Mouse (Mus musculus) hindbrain, embryonic 13.5 days (tissue): Measurements from ENCODE around the gene Sec14l5. TPM values are rescaled to one million over a fixed set of nuclear protein-coding genes. Genes with fewer than 3 reads are reported as not detected.

ENCODE experiments used
- ATAC-seq: fragments of 200-750 bp; cut with Nextera tagmentation; 2 replicates; pipeline ENCODE4 v1.8.0; 2017; ENCODE audit warnings: moderate TSS enrichment; ENCODE audit not compliant: low FRiP score
- H3K27ac ChIP-seq: fragments of 300-500 bp; sonication (generic); 2 replicates; pipeline ENCODE4 v1.5.1; 2015; ENCODE audit warnings: inconsistent platforms, mild to moderate bottlenecking, moderate library complexity
- H3K27me3 ChIP-seq: fragments of 300-500 bp; sonication (generic); 2 replicates; pipeline ENCODE4 v1.6.1; 2015; ENCODE audit warnings: mild to moderate bottlenecking, inconsistent platforms
- H3K36me3 ChIP-seq: fragments of 300-500 bp; sonication (generic); 2 replicates; pipeline ENCODE4 v1.6.1; 2015; ENCODE audit warnings: mild to moderate bottlenecking, inconsistent platforms
- H3K4me1 ChIP-seq: fragments of 300-500 bp; sonication (generic); replicated peaks from 2 replicates; pipeline ENCODE4 v1.6.1; 2015; ENCODE audit warnings: inconsistent platforms
- H3K4me2 ChIP-seq: fragments of 300-500 bp; sonication (generic); 2 replicates; pipeline ENCODE4 v1.6.1; 2015; ENCODE audit warnings: inconsistent platforms, mild to moderate bottlenecking, moderate library complexity
- H3K4me3 ChIP-seq: fragments of 300-500 bp; sonication (generic); 2 replicates; pipeline ENCODE4 v1.5.1; 2015; ENCODE audit warnings: mild to moderate bottlenecking, inconsistent platforms
- H3K9ac ChIP-seq: fragments of 300-500 bp; sonication (generic); 2 replicates; pipeline ENCODE4 v1.6.1; 2015; ENCODE audit warnings: mild to moderate bottlenecking, inconsistent platforms
- H3K9me3 ChIP-seq: fragments of 300-500 bp; sonication (generic); 2 replicates; pipeline ENCODE4 v1.6.1; 2016; ENCODE audit warnings: inconsistent platforms
- WGBS: fragments of 180-500 bp; shearing (Covaris S2); methylation state at CpG from one replicate; pipeline ENCODE4 v1.1.7; 2015; 5-methylcytosine and 5-hydroxymethylcytosine counted together
- polyA plus RNA-seq: library from polyadenylated mRNA; unstranded; fragments of >200 nt; fragmentation: Nextera tagmentation; extraction: Ambion mirVana; gene quantifications from 2 replicates; pipeline ENCODE4 v1.2.1, GENCODE M21; 2015

Gene Sec14l5
- polyA plus RNA-seq, 1 experiment from 2014 or later, result 0.66 TPM

GRCm38 (mm10) chr16:5134623-5135330, 12.1 kb upstream of the Sec14l5 start:
- no peak overlapping the region for H3K9ac ChIP-seq
- peaks cover 65% of the 10 kb centered on the region for H3K27me3 ChIP-seq
- no peaks in the 10 kb centered on the region for H3K9me3 ChIP-seq
- H3K4me1 ChIP-seq, result peaks cover 16% of the 10 kb centered on the region
- whole genome bisulfite sequencing, result 83% methylated on average over 13 of the region's 14 CpGs
- H3K27ac ChIP-seq, result no peak overlapping the region
- H3K4me2 ChIP-seq, result no peak overlapping the region
- 0 out of 2 replicates have a peak, but pooled peaks have one; percentile 17 for ATAC-seq
- H3K4me3 ChIP-seq, result no peak overlapping the region
- H3K36me3 ChIP-seq, result no peaks in the 10 kb centered on the region

- peaks cover 56% of the 10 kb centered on the region for H3K27me3 ChIP-seq
- no peaks in the 10 kb centered on the region for H3K9me3 ChIP-seq
- H3K4me1 ChIP-seq, result peaks cover 16% of the 10 kb centered on the region
- no peak overlapping the region for H3K4me3 ChIP-seq
- no peak for ATAC-seq
- no peaks in the 10 kb centered on the region for H3K36me3 ChIP-seq
- H3K9ac ChIP-seq, result no peak overlapping the region
- H3K27ac ChIP-seq, result no peak overlapping the region
- H3K4me2 ChIP-seq, result no peak overlapping the region
- 70% methylated on average over 8 of the region's 8 CpGs for WGBS
These were observed 11.2 kb upstream of the Sec14l5 start for GRCm38 (mm10) chr16:5135551-5136261.

GRCm38 (mm10) chr16:5136505-5136904, 10.4 kb upstream of the Sec14l5 start:
- H3K4me1 ChIP-seq, result peaks cover 11% of the 10 kb centered on the region
- no peak overlapping the region for H3K4me3 ChIP-seq
- H3K36me3 ChIP-seq, result no peaks in the 10 kb centered on the region
- H3K9ac ChIP-seq, result no peak overlapping the region
- H3K27ac ChIP-seq, result no peak overlapping the region
- 3% methylated on average over 4 of the region's 4 CpGs for WGBS
- H3K4me2 ChIP-seq, result no peak overlapping the region
- ATAC-seq, result no peak
- no peaks in the 10 kb centered on the region for H3K9me3 ChIP-seq
- peaks cover 48% of the 10 kb centered on the region for H3K27me3 ChIP-seq

GRCm38 (mm10) chr16:5137006-5137540, 9.8 kb upstream of the Sec14l5 start:
- H3K9ac ChIP-seq, result no peak overlapping the region
- H3K4me1 ChIP-seq, result peaks cover 5% of the 10 kb centered on the region
- no peak overlapping the region for H3K27ac ChIP-seq
- H3K9me3 ChIP-seq, result no peaks in the 10 kb centered on the region
- H3K4me3 ChIP-seq, result no peak overlapping the region
- ATAC-seq, result no peak
- no peak overlapping the region for H3K4me2 ChIP-seq
- 31% methylated on average over 12 of the region's 12 CpGs for WGBS
- H3K36me3 ChIP-seq, result no peaks in the 10 kb centered on the region
- peaks cover 42% of the 10 kb centered on the region for H3K27me3 ChIP-seq

GRCm38 (mm10) chr16:5139741-5140140, 7.2 kb upstream of the Sec14l5 start:
- no peak for ATAC-seq
- H3K9me3 ChIP-seq, result no peaks in the 10 kb centered on the region
- 37% methylated on average over 4 of the region's 4 CpGs for WGBS
- H3K4me3 ChIP-seq, result no peak overlapping the region
- no peak overlapping the region for H3K4me2 ChIP-seq
- H3K27ac ChIP-seq, result no peak overlapping the region
- H3K9ac ChIP-seq, result no peak overlapping the region
- no peaks in the 10 kb centered on the region for H3K36me3 ChIP-seq
- H3K27me3 ChIP-seq, result peaks cover 17% of the 10 kb centered on the region
- no peaks in the 10 kb centered on the region; the same call in 1 of the 2 replicates for H3K4me1 ChIP-seq

- Histone ChIP-seq H3K4me1 (peaks cover 20% of the 10 kb centered on the region), H3K4me2 (peak overlapping the region; percentile 74), H3K9ac (no peak overlapping the region), H3K27ac (peak overlapping the region; percentile 48; the same call in 1 of the 2 replicates), H3K4me3 (no peak overlapping the region), H3K27me3 (peaks cover 37% of the 10 kb centered on the region), H3K36me3 (no peaks in the 10 kb centered on the region), H3K9me3 (no peaks in the 10 kb centered on the region)
- 0% methylated on average over 7 of the region's 7 CpGs for WGBS
- ATAC-seq, result peak; percentile 55
These were observed 1.3 kb upstream of the Sec14l5 start for GRCm38 (mm10) chr16:5145570-5145969.

- H3K4me1 ChIP-seq, result peaks cover 20% of the 10 kb centered on the region
- H3K4me2 ChIP-seq, result peak overlapping the region; percentile 74
- peaks cover 37% of the 10 kb centered on the region for H3K27me3 ChIP-seq
- ATAC-seq, result peak; percentile 84
- no peaks in the 10 kb centered on the region for H3K9me3 ChIP-seq
- no peak overlapping the region for H3K27ac ChIP-seq
- no peaks in the 10 kb centered on the region for H3K36me3 ChIP-seq
- 1% methylated on average over 26 of the region's 26 CpGs for WGBS
- peak overlapping the region; percentile 67 for H3K9ac ChIP-seq
- H3K4me3 ChIP-seq, result peak overlapping the region; percentile 43
These were observed 407 bp upstream of the Sec14l5 start for GRCm38 (mm10) chr16:5146367-5147036.

- peaks cover 37% of the 10 kb centered on the region for H3K4me1 ChIP-seq
- H3K9me3 ChIP-seq, result no peaks in the 10 kb centered on the region
- no peak overlapping the region for H3K4me3 ChIP-seq
- peaks cover 43% of the 10 kb centered on the region for H3K27me3 ChIP-seq
- no peak overlapping the region for H3K27ac ChIP-seq
- H3K4me2 ChIP-seq, result no peak overlapping the region
- ATAC-seq, result no peak
- no peaks in the 10 kb centered on the region for H3K36me3 ChIP-seq
- WGBS, result 54% methylated on average over 10 of the region's 10 CpGs
- H3K9ac ChIP-seq, result no peak overlapping the region
These were observed 3.6 kb downstream of the Sec14l5 start for GRCm38 (mm10) chr16:5150544-5150943.

- 23% methylated on average over 6 of the region's 6 CpGs for WGBS
- H3K9me3 ChIP-seq, result no peaks in the 10 kb centered on the region
- H3K9ac ChIP-seq, result no peak overlapping the region
- H3K27me3 ChIP-seq, result peaks cover 18% of the 10 kb centered on the region
- H3K4me2 ChIP-seq, result no peak overlapping the region
- ATAC-seq, result peak; percentile 56
- H3K36me3 ChIP-seq, result no peaks in the 10 kb centered on the region
- no peak overlapping the region for H3K4me3 ChIP-seq
- H3K4me1 ChIP-seq, result peaks cover 22% of the 10 kb centered on the region
- peak overlapping the region; percentile 60 for H3K27ac ChIP-seq
These were observed 6.6 kb downstream of the Sec14l5 start for GRCm38 (mm10) chr16:5153299-5154026.

- Histone ChIP-seq H3K27me3 (peaks cover 9% of the 10 kb centered on the region; the same call in 1 of the 2 replicates), H3K4me3 (no peak overlapping the region), H3K9ac (no peak overlapping the region), H3K27ac (no peak overlapping the region), H3K4me2 (no peak overlapping the region), H3K9me3 (no peaks in the 10 kb centered on the region), H3K4me1 (peaks cover 22% of the 10 kb centered on the region), H3K36me3 (no peaks in the 10 kb centered on the region)
- no peak for ATAC-seq
- 69% methylated on average over 3 of the region's 3 CpGs for WGBS
These were observed 8.1 kb downstream of the Sec14l5 start for GRCm38 (mm10) chr16:5155014-5155413.

- Histone ChIP-seq H3K27me3 (peaks cover 9% of the 10 kb centered on the region; the same call in 1 of the 2 replicates), H3K36me3 (no peaks in the 10 kb centered on the region), H3K27ac (no peak overlapping the region), H3K9ac (no peak overlapping the region), H3K4me3 (no peak overlapping the region), H3K4me1 (peaks cover 22% of the 10 kb centered on the region), H3K9me3 (no peaks in the 10 kb centered on the region), H3K4me2 (no peak overlapping the region)
- WGBS, result 53% methylated on average over 2 of the region's 2 CpGs
- no peak for ATAC-seq
These were observed 9.6 kb downstream of the Sec14l5 start for GRCm38 (mm10) chr16:5156495-5156894.
